Mouse (Mus musculus) gastrocnemius, postnatal 4 days (tissue): ENCODE results near the gene Cdk13. TPM values are rescaled to one million over a fixed set of nuclear protein-coding genes. Genes with fewer than 3 reads are reported as not detected.

Experiments
- DNase-seq, 2 experiments: peaks; one replicate each; pipeline ENCODE4 v3.0.0; 2021 to 2022; ENCODE audit warnings: low spot score in 2 of 2, mixed read lengths in 2 of 2
- long read RNA-seq, 2 experiments: library from polyadenylated mRNA; stranded (forward); transcript quantifications; one replicate each; pipeline ENCODE4 v2.0.0; 2021
- total RNA-seq, 2 experiments: library from RNA; stranded (reverse); gene quantifications; 2 replicates each; pipeline ENCODE4 v1.2.3; 2021

Gene Cdk13
- 10 to 100 TPM; 43.6 to 44.8 TPM for total RNA-seq
- long read RNA-seq, experiment 1, full-length matches to known transcripts = 6 of 8 reads
- long read RNA-seq, experiment 1, partial matches to known transcripts = 0 of 8 reads
- long read RNA-seq, experiment 1, other reads (novel, unspliced or antisense) = 2 of 8 reads
- long read RNA-seq, experiment 2, full-length matches to known transcripts = 10 of 15 reads
- long read RNA-seq, experiment 2, partial matches to known transcripts = 2 of 15 reads
- long read RNA-seq, experiment 2, other reads (novel, unspliced or antisense) = 3 of 15 reads

GRCm38 (mm10) chr13:17804909-17805613 lies at the start of gene Cdk13:
TSS of gene Cdk13 (minus strand) at chr13:17805097.
- DNase-seq = peak; percentile 97 to 99

- no peak for DNase-seq
These were observed 38.4 kb upstream of the Cdk13 start for GRCm38 (mm10) chr13:17843336-17843735.

GRCm38 (mm10) chr13:17842756-17843155 lies 37.9 kb upstream of the Cdk13 start:
- DNase-seq = no peak

GRCm38 (mm10) chr13:17839137-17839536 lies 34.2 kb upstream of the Cdk13 start:
- DNase-seq = no peak

- peak; percentile 29 to 47 for DNase-seq
These were observed 33.6 kb upstream of the Cdk13 start for GRCm38 (mm10) chr13:17838484-17838851.

GRCm38 (mm10) chr13:17837610-17838483 lies 33.0 kb upstream of the Cdk13 start:
- DNase-seq = no peak

- DNase-seq = no peak
These were observed 31.9 kb upstream of the Cdk13 start for GRCm38 (mm10) chr13:17836808-17837207.

- DNase-seq = no peak
These were observed 28.0 kb upstream of the Cdk13 start for GRCm38 (mm10) chr13:17832940-17833339.

- no peak for DNase-seq
These were observed 12.3 kb upstream of the Cdk13 start for GRCm38 (mm10) chr13:17817226-17817625.

- no peak for DNase-seq
These were observed 698 bp upstream of the Cdk13 start for GRCm38 (mm10) chr13:17805614-17805975.

- DNase-seq = peak; percentile 42 to 63
These were observed 647 bp downstream of the Cdk13 start for GRCm38 (mm10) chr13:17804058-17804841.

- peak; percentile 56 to 80 for DNase-seq
These were observed 1.4 kb downstream of the Cdk13 start for GRCm38 (mm10) chr13:17803331-17804057.

- no peak for DNase-seq
These were observed 2.0 kb downstream of the Cdk13 start for GRCm38 (mm10) chr13:17802880-17803279.

- DNase-seq = no peak
These were observed 5.2 kb downstream of the Cdk13 start for GRCm38 (mm10) chr13:17799735-17800134.

GRCm38 (mm10) chr13:17795757-17796456 lies 9.0 kb downstream of the Cdk13 start:
- no peak for DNase-seq

GRCm38 (mm10) chr13:17783643-17784042 lies 21.3 kb downstream of the Cdk13 start:
- no peak for DNase-seq

GRCm38 (mm10) chr13:17779923-17780322 lies 25.0 kb downstream of the Cdk13 start:
- DNase-seq = no peak

- no peak for DNase-seq
These were observed 28.6 kb downstream of the Cdk13 start for GRCm38 (mm10) chr13:17776303-17776702.

- no peak for DNase-seq
These were observed 29.5 kb downstream of the Cdk13 start for GRCm38 (mm10) chr13:17775364-17775763.

GRCm38 (mm10) chr13:17773112-17773511 lies 31.8 kb downstream of the Cdk13 start:
- DNase-seq = no peak
